Mouse (Mus musculus): Measurements from ENCODE around the gene Etv5.

Gene Etv5

GRCm38 (mm10) chr16:22439499-22440177 lies at the start of gene Etv5:
Gene Etv5 (minus strand): TSS chr16:22439719.
- peak; percentile 98 for DNase-seq (ENCODE audit: low read depth, low spot score)

- DNase-seq (ENCODE audit: low read depth, low spot score): no peak
These were observed 44.4 kb upstream of the Etv5 start for GRCm38 (mm10) chr16:22483900-22484299.

- DNase-seq (ENCODE audit: low read depth, low spot score): no peak
These were observed 39.8 kb upstream of the Etv5 start for GRCm38 (mm10) chr16:22479322-22479721.

- no peak for DNase-seq (ENCODE audit: low read depth, low spot score)
These were observed 32.2 kb upstream of the Etv5 start for GRCm38 (mm10) chr16:22471728-22472127.

- DNase-seq (ENCODE audit: low read depth, low spot score): no peak
These were observed 29.9 kb upstream of the Etv5 start for GRCm38 (mm10) chr16:22469385-22469784.

- no peak for DNase-seq (ENCODE audit: low read depth, low spot score)
These were observed 27.6 kb upstream of the Etv5 start for GRCm38 (mm10) chr16:22467111-22467510.

- DNase-seq (ENCODE audit: low read depth, low spot score): no peak
These were observed 26.9 kb upstream of the Etv5 start for GRCm38 (mm10) chr16:22466381-22466780.

- DNase-seq (ENCODE audit: low read depth, low spot score): no peak
These were observed 22.7 kb upstream of the Etv5 start for GRCm38 (mm10) chr16:22462220-22462619.

GRCm38 (mm10) chr16:22461728-22462127 lies 22.2 kb upstream of the Etv5 start:
- no peak for DNase-seq (ENCODE audit: low read depth, low spot score)

GRCm38 (mm10) chr16:22460960-22461359 lies 21.4 kb upstream of the Etv5 start:
- no peak for DNase-seq (ENCODE audit: low read depth, low spot score)

- no peak for DNase-seq (ENCODE audit: low read depth, low spot score)
These were observed 12.6 kb upstream of the Etv5 start for GRCm38 (mm10) chr16:22452082-22452481.

GRCm38 (mm10) chr16:22448093-22448492 lies 8.6 kb upstream of the Etv5 start:
- no peak for DNase-seq (ENCODE audit: low read depth, low spot score)

- no peak for DNase-seq (ENCODE audit: low read depth, low spot score)
These were observed 5.3 kb upstream of the Etv5 start for GRCm38 (mm10) chr16:22444786-22445185.

GRCm38 (mm10) chr16:22442202-22442601 lies 2.7 kb upstream of the Etv5 start:
- no peak for DNase-seq (ENCODE audit: low read depth, low spot score)

GRCm38 (mm10) chr16:22441317-22441716 lies 1.8 kb upstream of the Etv5 start:
- no peak for DNase-seq (ENCODE audit: low read depth, low spot score)

GRCm38 (mm10) chr16:22440269-22440668 lies 750 bp upstream of the Etv5 start:
- peak; percentile 65 for DNase-seq (ENCODE audit: low read depth, low spot score)

- DNase-seq (ENCODE audit: low read depth, low spot score): peak; percentile 90
These were observed 812 bp downstream of the Etv5 start for GRCm38 (mm10) chr16:22438441-22439373.

GRCm38 (mm10) chr16:22436106-22436505 lies 3.4 kb downstream of the Etv5 start:
- no peak for DNase-seq (ENCODE audit: low read depth, low spot score)

- DNase-seq (ENCODE audit: low read depth, low spot score): no peak
These were observed 5.0 kb downstream of the Etv5 start for GRCm38 (mm10) chr16:22434530-22434929.

- no peak for DNase-seq (ENCODE audit: low read depth, low spot score)
These were observed 5.6 kb downstream of the Etv5 start for GRCm38 (mm10) chr16:22433944-22434343.

GRCm38 (mm10) chr16:22431773-22432172 lies 7.7 kb downstream of the Etv5 start:
- DNase-seq (ENCODE audit: low read depth, low spot score): no peak

- DNase-seq (ENCODE audit: low read depth, low spot score): no peak
These were observed 8.2 kb downstream of the Etv5 start for GRCm38 (mm10) chr16:22431335-22431734.

Data from forelimb bud, embryonic 11.5 days (tissue).